Mouse (Mus musculus) midbrain, embryonic 14.5 days (tissue): ENCODE data around the gene Gm49368. TPM values are rescaled to one million over a fixed set of nuclear protein-coding genes. Genes with fewer than 3 reads are reported as not detected.

Experiments
- ATAC-seq: fragments of 200-750 bp; cut with Nextera tagmentation; 2 replicates; pipeline ENCODE4 v1.8.0; 2017; ENCODE audit warnings: moderate number of reproducible peaks, moderate library complexity; ENCODE audit not compliant: low FRiP score, low TSS enrichment
- DNase-seq: peaks from one replicate; pipeline ENCODE4 v3.0.0-alpha.2; 2015
- H3K27ac ChIP-seq: fragments of 300-500 bp; sonication (generic); replicated peaks from 2 replicates; pipeline ENCODE4 v1.5.1; 2014; ENCODE audit warnings: mild to moderate bottlenecking, low read depth, low read length, moderate library complexity
- H3K27me3 ChIP-seq: fragments of 300-500 bp; sonication (generic); 2 replicates; pipeline ENCODE4 v1.6.1; 2014; ENCODE audit warnings: low read length, control low read depth, mixed read lengths; ENCODE audit not compliant: control insufficient read depth, insufficient read depth
- H3K36me3 ChIP-seq: fragments of 300-500 bp; sonication (generic); 2 replicates; pipeline ENCODE4 v1.6.1; 2014; ENCODE audit warnings: low read length, control low read depth; ENCODE audit not compliant: control insufficient read depth, insufficient read depth
- H3K4me1 ChIP-seq: fragments of 300-500 bp; sonication (generic); 2 replicates; pipeline ENCODE4 v1.6.1; 2014; ENCODE audit warnings: mild to moderate bottlenecking, antibody characterized with exemption, low read length, control low read depth; ENCODE audit not compliant: control insufficient read depth, insufficient read depth
- H3K4me2 ChIP-seq: fragments of 300-500 bp; sonication (generic); 2 replicates; pipeline ENCODE4 v1.6.1; 2014; ENCODE audit warnings: mild to moderate bottlenecking, low read length, moderate library complexity
- H3K4me3 ChIP-seq: fragments of 300-500 bp; sonication (generic); replicated peaks from 2 replicates; pipeline ENCODE4 v1.5.1; 2014; ENCODE audit warnings: low read depth, low read length
- H3K9ac ChIP-seq: fragments of 300-500 bp; sonication (generic); replicated peaks from 2 replicates; pipeline ENCODE4 v1.6.1; 2014; ENCODE audit warnings: mild to moderate bottlenecking, low read length, moderate library complexity
- H3K9me3 ChIP-seq: fragments of 300-500 bp; sonication (generic); 2 replicates; pipeline ENCODE4 v1.6.1; 2016; ENCODE audit warnings: low read length, control low read depth, mixed read lengths; ENCODE audit not compliant: control insufficient read depth
- WGBS: fragments of 180-500 bp; shearing (Covaris S2); extraction: QIAGEN DNeasy Blood & Tissue Kit; methylation state at CpG from one replicate; pipeline ENCODE4 v1.1.7; 2014; 5-methylcytosine and 5-hydroxymethylcytosine counted together
- polyA plus RNA-seq: library from polyadenylated mRNA; unstranded; fragments of >200 nt; fragmentation: Nextera tagmentation; extraction: Ambion mirVana; gene quantifications from 2 replicates; pipeline ENCODE4 v1.2.1, GENCODE M21; 2014

Gm49368 gene
- polyA plus RNA-seq, 1 experiment from 2014 or later: not detected

DNA sequence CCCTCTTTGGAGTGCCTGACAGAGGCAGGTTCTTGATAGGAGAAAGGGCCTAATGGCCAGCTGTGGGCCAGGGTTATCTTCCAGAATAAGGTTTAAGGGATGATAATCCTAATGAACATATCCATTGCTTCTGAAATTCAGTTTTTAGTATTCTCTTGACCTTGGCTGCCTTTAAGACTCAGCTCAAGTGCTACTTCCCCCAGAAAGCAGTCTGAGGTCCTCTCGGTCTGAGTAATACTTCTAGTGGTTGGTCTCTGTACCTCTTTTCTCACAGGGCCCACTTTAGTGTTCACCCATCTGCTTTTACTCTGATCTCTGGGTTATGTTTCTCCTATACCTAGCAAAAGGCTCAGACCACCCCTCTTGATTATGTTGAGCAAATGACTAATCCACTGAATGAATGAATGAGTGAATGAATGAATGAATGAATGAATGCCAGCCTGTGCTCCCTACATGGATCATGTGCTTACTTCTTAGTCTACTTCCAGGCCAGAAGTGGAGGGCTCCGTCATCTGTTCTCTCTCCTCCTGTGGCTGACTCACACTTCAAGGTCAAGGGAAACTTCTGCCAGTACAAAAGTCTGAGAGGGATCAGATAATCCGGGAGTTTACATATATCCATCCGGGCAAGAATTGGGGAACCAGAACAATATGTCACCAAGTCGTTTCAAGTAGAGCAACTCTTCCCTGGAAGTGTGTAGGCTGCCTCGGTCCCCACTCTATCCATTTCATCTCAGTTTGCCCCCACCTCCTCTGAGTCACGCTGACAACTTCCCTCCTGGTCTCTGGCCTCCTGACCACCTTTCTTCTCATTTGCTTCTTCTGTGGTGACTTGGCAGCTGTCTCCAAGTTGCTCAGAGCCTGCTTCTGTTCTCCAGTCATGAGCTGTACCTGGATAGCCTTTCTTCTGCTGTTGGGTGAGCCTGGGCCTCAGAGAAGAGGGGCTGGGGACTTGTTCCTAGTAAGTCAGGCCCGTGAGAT, 66.5 kb downstream of the Gm49368 start, which contains the start of gene Itgax:
Itgax (plus strand) TSS at position 807 of the 980 bp plus-strand sequence.
- H3K4me1 ChIP-seq: no peaks in the 10 kb centered on the region
- H3K27me3 ChIP-seq: no peaks in the 10 kb centered on the region
- 82% methylated on average over 8 of the region's 8 CpGs for WGBS
- H3K36me3 ChIP-seq: no peaks in the 10 kb centered on the region
- no peak within 1 kb of the TSS for H3K27ac ChIP-seq
- no peak within 1 kb of the TSS for H3K4me2 ChIP-seq
- no peak for ATAC-seq
- no peak within 1 kb of the TSS for H3K4me3 ChIP-seq
- no peaks in the 10 kb centered on the region for H3K9me3 ChIP-seq
- no peak within 1 kb of the TSS for H3K9ac ChIP-seq
- no peak for DNase-seq

DNA sequence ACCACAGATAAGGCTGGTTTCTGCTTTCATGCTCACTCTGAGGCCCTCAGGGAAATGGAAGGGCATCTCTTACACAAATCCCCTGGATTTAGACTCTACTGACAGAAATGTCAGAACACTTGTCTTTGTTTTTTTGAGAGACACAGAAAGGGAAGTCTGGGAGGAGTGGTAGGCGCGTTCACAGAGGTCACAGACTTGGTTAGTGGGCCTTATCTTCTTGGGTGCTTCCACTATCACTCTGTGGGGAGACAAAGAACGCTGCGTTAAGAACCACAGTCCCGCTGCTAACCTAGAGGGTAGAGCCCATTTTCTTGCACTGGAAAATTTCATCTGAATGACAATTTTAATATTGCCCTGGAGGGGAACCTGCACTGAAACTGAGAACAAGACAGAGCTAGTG, 69.7 kb downstream of the Gm49368 start:
- no peaks in the 10 kb centered on the region for H3K9me3 ChIP-seq
- ATAC-seq: no peak
- H3K27ac ChIP-seq: no peak overlapping the region
- H3K4me2 ChIP-seq: no peak overlapping the region
- no peak for DNase-seq
- H3K4me3 ChIP-seq: no peak overlapping the region
- no peak overlapping the region for H3K9ac ChIP-seq
- no peaks in the 10 kb centered on the region for H3K27me3 ChIP-seq
- no peaks in the 10 kb centered on the region for H3K36me3 ChIP-seq
- no peaks in the 10 kb centered on the region for H3K4me1 ChIP-seq
- 89% methylated on average over 5 of the region's 5 CpGs for WGBS

DNA sequence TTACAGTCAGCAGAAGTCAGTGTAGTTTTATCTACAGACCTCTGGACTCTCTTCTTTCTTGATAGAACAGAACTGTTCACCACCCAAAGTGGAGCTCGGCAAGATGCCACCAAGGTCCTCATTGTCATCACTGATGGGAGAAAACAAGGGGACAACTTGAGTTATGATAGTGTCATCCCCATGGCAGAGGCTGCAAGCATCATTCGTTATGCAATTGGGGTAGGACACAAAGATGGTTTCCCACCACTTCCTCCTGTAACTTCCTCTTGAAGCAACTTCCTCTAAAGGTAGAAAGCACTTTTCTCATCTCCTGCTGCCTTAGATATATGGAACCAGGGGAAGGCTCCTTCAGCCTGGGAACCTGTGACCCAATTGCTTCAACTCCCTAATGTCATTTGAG, 71.1 kb downstream of the Gm49368 start:
- WGBS: 87% methylated on average over 2 of the region's 2 CpGs
- Histone ChIP-seq H3K27ac (no peak overlapping the region), H3K9me3 (no peaks in the 10 kb centered on the region), H3K27me3 (no peaks in the 10 kb centered on the region), H3K36me3 (no peaks in the 10 kb centered on the region), H3K4me2 (no peak overlapping the region), H3K4me1 (no peaks in the 10 kb centered on the region), H3K4me3 (no peak overlapping the region), H3K9ac (no peak overlapping the region)
- DNase-seq (no peak), ATAC-seq (no peak)

DNA sequence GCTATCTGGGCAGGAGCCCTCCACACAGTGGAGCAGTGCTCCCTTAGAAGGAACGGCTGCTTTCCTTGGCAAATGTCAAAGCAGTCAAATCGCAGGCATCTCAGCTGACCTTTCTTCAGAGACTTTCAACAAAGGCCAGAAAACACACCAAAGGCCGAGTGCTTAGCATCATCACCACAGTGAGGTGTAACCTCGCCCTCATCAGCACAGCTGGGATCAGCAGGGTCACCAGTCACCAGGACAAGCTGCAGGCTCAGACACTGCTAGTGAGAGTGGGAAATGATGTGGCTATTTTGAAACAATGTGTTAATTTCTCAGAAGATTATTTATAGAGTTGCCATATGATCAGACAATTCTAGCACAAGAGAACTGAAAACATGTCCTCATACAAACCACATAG, 74.4 kb downstream of the Gm49368 start:
- Histone ChIP-seq H3K4me3 (no peak overlapping the region), H3K9ac (no peak overlapping the region), H3K4me1 (no peaks in the 10 kb centered on the region), H3K27me3 (no peaks in the 10 kb centered on the region), H3K27ac (no peak overlapping the region), H3K36me3 (no peaks in the 10 kb centered on the region), H3K9me3 (no peaks in the 10 kb centered on the region), H3K4me2 (no peak overlapping the region)
- 57% methylated on average over 4 of the region's 4 CpGs for WGBS
- ATAC-seq (no peak), DNase-seq (no peak)

DNA sequence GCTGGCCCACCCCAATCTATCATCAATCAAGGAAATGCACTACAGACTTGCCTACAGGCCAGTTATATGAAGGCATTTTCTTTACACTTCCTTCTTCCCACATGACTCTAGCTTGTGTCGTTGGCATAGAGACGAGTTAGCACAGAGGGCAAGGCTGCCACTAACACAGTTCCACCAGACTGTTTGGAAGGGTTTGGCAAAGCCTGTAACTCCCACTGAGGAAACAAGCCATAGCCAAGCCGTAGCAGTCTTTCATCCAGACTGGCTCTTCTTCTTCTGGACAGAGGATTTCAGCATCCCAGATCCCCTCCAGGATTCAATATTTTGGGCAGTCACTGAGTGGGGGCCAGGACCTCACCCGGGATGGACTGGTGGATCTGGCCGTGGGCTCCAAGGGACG, 77.1 kb downstream of the Gm49368 start:
- Histone ChIP-seq H3K9me3 (no peaks in the 10 kb centered on the region), H3K4me3 (no peak overlapping the region), H3K27ac (no peak overlapping the region), H3K4me1 (no peaks in the 10 kb centered on the region), H3K4me2 (no peak overlapping the region), H3K36me3 (no peaks in the 10 kb centered on the region), H3K27me3 (no peaks in the 10 kb centered on the region), H3K9ac (no peak overlapping the region)
- DNase-seq (no peak), ATAC-seq (no peak)
- WGBS: 90% methylated on average over 6 of the region's 6 CpGs

GRCm38 (mm10) chr7:128150970-128151369, 88.5 kb downstream of the Gm49368 start:
- 92% methylated on average over 8 of the region's 8 CpGs for WGBS
- Histone ChIP-seq H3K4me3 (no peak overlapping the region), H3K27me3 (no peaks in the 10 kb centered on the region), H3K36me3 (no peaks in the 10 kb centered on the region), H3K27ac (no peak overlapping the region), H3K4me2 (no peak overlapping the region), H3K9ac (no peak overlapping the region), H3K9me3 (no peaks in the 10 kb centered on the region), H3K4me1 (no peaks in the 10 kb centered on the region)
- DNase-seq: no peak
- no peak for ATAC-seq

DNA sequence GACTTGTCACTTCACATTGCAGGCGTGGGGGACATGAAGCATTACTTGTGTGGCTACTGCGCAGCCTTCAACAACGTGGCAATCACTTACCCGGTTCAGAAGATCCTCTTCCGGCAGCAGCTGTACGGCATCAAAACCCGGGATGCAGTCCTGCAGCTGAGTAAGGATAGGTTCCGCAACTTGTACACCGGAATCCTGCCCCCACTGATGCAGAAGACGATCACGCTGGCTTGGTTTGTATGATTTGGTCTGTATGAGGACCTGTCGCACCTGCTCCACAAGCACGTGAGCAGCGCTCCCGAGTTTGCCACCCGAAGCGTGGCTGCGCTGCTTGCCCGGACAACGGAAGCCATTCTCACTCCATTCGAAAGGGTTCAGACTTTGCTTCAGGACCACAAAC, 91.6 kb downstream of the Gm49368 start, which contains the start of gene Itgad:
Itgad (plus strand) TSS at position 301 of the 400 bp plus-strand sequence.
- no peak within 1 kb of the TSS for H3K9ac ChIP-seq
- no peaks in the 10 kb centered on the region for H3K27me3 ChIP-seq
- no peak within 1 kb of the TSS for H3K4me2 ChIP-seq
- no peak within 1 kb of the TSS for H3K4me3 ChIP-seq
- 95% methylated on average over 21 of the region's 21 CpGs for WGBS
- no peaks in the 10 kb centered on the region for H3K9me3 ChIP-seq
- no peaks in the 10 kb centered on the region for H3K36me3 ChIP-seq
- DNase-seq (no peak), ATAC-seq (no peak)
- H3K27ac ChIP-seq: no peak within 1 kb of the TSS
- no peaks in the 10 kb centered on the region for H3K4me1 ChIP-seq

DNA sequence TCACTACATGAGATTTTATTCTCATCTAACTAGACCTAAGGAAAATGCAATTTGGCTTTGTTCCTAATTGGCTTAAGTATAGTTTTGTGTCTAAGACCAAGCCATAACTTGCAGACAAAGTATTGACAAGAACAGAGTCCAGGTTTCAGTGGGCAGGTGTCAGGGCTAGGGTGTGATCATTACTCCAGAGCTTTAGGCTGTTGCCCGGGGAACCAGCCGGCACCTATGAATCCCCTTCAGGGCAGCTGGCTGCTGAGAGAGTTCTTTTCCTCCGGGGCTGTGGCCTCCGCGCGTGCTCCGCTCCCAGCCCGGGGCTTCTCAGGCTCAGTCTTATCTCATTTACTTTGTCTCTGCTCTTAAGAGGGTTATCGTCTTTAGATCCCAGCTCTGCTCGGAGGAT, 92.4 kb downstream of the Gm49368 start:
- H3K9ac ChIP-seq: no peak overlapping the region
- no peak for ATAC-seq
- no peak overlapping the region for H3K4me2 ChIP-seq
- H3K4me1 ChIP-seq: no peaks in the 10 kb centered on the region
- H3K27me3 ChIP-seq: no peaks in the 10 kb centered on the region
- 43% methylated on average over 10 of the region's 10 CpGs for WGBS
- no peak overlapping the region for H3K4me3 ChIP-seq
- H3K36me3 ChIP-seq: no peaks in the 10 kb centered on the region
- DNase-seq: no peak
- H3K9me3 ChIP-seq: no peaks in the 10 kb centered on the region
- no peak overlapping the region for H3K27ac ChIP-seq
